Mouse (Mus musculus) adrenal gland, adult 18-20 months (tissue): ENCODE measurements at regions not wholly inside any gene's neighbourhood (a gene's known extent, or its start where the extent isn't known, plus 50 kb on each side); places are given as distances from the start of the nearest gene placed in this dataset.
"Not testable (repeated sequence)": the region's sequence is repeated elsewhere in the genome, so short reads cannot be mapped to it uniquely, and the experiment has no call there.

Experiments used
- DNase-seq, 2 experiments: peaks; one replicate each; pipeline ENCODE4 v3.0.0; 2021 to 2022; ENCODE audit warnings: low spot score in 2 of 2

GRCm38 (mm10) chr13:10855947-10856561, 495.4 kb upstream of the Chrm3 start:
- not testable (repeated sequence) for DNase-seq

GRCm38 (mm10) chr13:10845212-10845611, 484.6 kb upstream of the Chrm3 start:
- DNase-seq: no peak

GRCm38 (mm10) chr13:10799351-10799913, 438.8 kb upstream of the Chrm3 start:
- no peak for DNase-seq
